Mouse (Mus musculus): Measurements from ENCODE around the gene Mylk3. TPM values are rescaled to one million over a fixed set of nuclear protein-coding genes. Genes with fewer than 3 reads are reported as not detected.

Mylk3 gene
- total RNA-seq, 2 experiments from 2014 or later: 2.2 to 2.4 TPM

DNA sequence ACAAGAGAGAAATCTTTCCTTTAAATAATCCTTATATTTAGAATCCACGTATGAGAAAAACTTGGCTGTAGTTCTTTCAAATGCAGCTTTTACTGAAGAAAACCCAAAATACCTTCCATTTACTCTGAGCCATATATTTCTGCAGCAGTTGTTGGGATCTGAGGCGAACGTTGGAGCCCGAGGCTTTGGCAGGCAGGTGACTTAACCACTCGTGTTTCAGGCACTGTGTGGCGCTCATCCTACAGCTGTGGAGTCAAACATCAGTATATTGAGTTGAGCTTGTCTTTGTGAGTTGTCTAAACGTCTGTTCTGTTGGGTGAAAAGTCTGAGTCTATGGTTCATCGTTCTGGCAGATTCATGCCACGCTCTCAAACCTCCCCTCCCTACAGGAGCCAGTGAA is 59.1 kb downstream of the Mylk3 start:
- no peak for DNase-seq (ENCODE audit: extremely low spot score in 1 of 2, low spot score in 1 of 2)

DNA sequence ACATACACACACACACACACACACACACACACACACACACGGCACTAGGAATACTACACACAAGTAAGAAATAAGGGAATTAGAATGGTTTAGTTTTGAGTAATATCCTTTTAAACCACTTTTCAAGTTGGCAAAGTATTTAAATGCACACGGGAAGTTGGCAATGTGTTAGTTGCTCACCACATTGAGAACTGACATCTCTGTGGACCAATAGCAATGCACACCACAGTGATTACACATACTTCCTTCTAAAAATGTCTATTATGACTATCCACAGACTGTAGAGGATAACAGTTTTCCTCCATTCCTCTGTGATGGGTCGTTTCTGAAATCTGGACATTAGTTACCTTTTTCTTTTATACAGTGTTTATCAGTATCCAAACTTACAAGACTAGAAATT is 63.1 kb downstream of the Mylk3 start:
- DNase-seq (ENCODE audit: extremely low spot score in 1 of 2, low spot score in 1 of 2): no peak

DNA sequence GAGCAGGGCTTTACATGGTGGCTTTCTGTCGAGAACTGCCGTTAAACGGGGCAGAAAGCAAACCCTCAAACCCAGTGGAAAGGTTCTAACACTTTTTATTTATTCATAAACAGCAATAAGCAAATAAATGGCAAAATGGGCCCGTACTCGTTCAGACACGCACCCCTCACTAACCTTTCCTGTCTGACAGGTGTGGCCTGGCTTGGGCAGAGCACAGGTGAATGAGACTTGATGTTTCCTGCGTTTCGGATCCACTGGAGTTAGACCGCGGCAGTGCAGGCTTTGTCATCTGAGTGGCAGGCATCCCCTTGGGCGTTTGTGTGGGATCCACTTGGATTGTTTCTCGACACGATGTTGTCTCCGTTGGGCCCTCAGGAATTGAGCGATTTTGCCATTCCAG is 64.2 kb downstream of the Mylk3 start:
- DNase-seq (ENCODE audit: extremely low spot score in 1 of 2, low spot score in 1 of 2): no peak

DNA sequence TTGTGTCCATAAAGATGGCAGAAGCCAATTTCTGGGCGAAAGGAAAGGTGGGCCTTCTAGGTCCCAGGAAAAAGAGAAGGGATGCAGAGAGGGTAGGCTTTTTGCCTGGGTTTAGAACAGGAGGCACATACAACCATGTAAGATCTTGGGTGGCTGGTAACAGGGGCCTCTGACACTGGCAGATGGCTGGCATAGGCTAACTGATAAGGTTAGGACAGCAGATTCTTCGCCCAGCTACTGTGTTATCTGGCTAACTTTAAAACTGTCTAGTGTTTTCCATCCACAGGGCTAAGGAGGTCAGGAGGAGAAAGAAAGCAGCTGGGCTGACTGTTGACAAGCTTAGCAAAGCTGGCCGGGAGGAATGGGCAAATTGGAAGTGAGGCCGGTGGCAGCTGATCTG is 67.6 kb downstream of the Mylk3 start:
- no peak for DNase-seq (ENCODE audit: extremely low spot score in 1 of 2, low spot score in 1 of 2)

DNA sequence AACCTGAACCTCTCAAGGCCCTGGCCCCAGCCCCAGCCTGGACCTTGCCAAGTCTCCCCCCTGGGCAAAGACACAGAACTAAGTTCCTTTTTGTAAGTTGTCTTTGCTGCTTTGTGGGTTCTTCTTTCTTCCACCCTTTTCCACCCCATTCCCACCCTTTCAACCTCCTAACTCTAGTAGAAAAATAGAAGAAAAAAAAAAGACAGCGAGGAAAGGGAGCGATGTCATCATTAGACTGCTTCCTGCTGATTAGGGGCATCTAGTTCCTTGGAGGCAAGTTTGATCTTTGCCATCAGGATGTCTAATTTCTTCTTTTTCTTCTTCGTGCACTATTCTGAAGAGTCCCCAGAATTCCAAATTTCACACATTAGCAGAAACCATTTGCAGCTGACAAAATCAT is 73.1 kb downstream of the Mylk3 start:
- DNase-seq (ENCODE audit: extremely low spot score in 1 of 2, low spot score in 1 of 2): no peak

DNA sequence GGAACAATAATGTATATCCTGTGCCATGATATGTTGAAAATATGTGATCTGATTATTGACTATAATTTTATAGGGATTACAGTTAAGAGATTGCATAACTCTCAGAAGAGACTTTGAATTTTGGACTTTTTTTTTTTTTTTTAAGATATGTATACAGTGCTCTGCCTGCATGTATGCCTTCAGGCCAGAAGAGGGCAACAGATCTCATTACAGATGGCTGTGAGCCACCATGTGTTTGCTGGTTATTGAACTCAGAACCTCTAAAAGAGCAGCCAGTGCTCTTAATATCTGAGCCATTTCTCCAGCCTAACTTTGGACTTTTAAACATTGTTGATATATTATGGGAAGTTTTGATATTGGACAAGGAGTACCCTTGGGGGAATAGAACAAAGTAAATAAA is 74.4 kb downstream of the Mylk3 start:
- DNase-seq (ENCODE audit: extremely low spot score in 1 of 2, low spot score in 1 of 2): no peak

DNA sequence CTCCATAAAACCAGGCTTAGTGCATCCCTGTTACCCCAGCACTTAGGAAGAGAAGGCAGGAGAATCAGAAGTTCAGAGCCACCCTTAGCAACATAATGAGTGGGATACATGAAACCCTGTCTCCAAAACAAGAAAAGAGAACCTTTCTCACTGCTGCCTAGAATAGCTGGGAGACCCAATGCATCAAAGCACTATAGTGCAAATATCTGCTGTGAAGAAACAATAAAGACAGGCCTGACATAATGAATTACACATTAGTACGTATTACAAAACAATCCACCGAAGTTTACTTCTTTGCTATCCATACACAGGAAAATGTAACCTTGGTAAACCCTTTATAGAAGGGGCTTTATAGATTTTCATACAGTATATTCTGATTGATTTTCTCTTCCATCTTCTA is 77.6 kb downstream of the Mylk3 start:
- DNase-seq (ENCODE audit: extremely low spot score in 1 of 2, low spot score in 1 of 2): no peak

DNA sequence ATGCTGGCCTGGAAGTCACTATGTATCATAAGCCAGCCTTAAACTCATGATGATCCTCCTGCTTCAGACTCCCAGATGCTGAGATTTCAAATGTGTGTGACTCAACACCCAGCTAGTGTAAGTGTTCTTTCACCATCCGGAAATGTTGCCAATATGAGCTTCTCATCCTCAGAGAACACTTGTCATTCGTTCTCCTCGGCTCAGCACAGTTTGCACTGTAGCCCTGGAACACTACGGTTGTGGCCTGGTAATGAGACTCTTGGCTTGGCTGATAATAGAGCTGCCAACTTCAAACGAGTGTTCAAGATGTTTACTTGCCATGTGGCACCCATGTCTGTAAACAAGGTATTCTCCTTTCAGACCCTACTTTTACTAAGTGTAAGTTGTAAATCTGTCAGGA is 82.6 kb downstream of the Mylk3 start:
- DNase-seq (ENCODE audit: extremely low spot score in 1 of 2, low spot score in 1 of 2): no peak

DNA sequence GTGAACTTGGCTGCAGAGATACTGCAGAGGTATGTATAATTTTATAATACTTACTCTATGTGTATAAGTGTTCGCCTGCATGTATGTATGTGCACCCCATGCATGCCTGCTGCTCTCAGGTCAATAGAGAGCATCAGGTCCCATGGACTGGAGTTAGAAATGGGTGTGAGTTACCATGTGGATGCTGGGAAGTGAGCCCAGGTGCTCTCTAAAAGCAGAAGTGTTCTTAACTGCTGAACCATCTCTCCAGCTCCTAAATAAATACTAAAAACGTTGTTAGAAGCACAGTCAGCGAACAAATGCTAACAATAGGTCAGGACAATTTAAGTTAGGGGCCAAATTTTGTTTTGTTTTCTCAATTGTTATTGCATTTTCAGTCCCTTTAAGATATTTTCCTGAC is 83.2 kb downstream of the Mylk3 start:
- DNase-seq (ENCODE audit: extremely low spot score in 1 of 2, low spot score in 1 of 2): no peak

DNA sequence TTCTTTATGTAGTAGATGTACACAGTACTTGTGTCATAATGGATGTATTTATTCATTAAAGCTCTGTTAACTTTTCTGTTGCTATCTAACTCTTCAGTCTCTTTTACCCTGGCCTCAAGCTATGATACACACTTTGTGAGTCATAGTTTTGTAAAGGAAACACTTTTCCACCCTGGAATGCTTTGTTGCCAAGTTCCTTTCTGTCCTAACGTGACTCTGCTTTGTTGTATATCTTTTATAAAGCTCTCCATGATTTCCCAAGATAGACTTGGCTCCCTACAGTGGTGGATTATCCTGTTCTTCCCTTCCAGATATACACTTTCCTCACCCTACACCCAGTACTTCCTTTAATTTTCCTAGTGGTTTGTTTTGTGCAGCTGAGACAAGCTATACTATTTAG is 84.2 kb downstream of the Mylk3 start:
- no peak for DNase-seq (ENCODE audit: extremely low spot score in 1 of 2, low spot score in 1 of 2)

DNA sequence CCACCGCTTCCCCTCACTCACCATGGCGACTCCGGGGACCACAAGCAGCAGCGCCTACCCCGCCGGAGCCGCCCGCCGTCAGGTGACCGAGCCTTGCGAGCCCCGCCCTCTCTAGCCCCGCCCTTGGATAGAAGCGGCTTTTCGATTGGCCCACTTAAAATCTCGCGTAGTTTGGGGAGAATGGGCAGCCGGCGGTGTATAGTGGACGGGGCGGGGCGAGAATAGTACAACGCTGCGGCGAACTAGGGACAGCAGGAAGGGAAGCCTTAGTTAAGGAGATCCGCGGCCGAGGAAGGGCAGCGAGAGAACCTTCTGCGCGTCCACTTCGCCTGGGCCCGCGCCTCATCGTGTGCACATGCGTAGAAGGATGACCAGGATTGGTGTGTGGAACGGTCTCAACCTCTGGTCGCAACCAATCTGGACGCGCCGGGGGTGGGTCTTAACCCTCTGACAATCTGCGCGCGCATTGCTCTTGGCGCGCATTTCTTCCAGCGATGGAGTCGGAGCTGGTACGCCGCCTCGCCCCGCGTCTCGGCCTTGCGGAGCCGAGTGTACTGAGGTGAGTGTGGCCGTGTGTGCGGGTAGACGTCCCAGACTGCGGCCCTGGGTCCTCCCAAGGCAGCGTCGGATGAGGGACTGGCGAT is 86.6 kb downstream of the Mylk3 start, which contains the start of the genes Orc6 and Vps35:
Orc6 (plus strand) TSS at position 199 of the 644 bp plus-strand sequence.
Vps35 (minus strand) TSS at position 369 of the 644 bp plus-strand sequence.
- peak; percentile 92 to 93 for DNase-seq (ENCODE audit: extremely low spot score in 1 of 2, low spot score in 1 of 2)

DNA sequence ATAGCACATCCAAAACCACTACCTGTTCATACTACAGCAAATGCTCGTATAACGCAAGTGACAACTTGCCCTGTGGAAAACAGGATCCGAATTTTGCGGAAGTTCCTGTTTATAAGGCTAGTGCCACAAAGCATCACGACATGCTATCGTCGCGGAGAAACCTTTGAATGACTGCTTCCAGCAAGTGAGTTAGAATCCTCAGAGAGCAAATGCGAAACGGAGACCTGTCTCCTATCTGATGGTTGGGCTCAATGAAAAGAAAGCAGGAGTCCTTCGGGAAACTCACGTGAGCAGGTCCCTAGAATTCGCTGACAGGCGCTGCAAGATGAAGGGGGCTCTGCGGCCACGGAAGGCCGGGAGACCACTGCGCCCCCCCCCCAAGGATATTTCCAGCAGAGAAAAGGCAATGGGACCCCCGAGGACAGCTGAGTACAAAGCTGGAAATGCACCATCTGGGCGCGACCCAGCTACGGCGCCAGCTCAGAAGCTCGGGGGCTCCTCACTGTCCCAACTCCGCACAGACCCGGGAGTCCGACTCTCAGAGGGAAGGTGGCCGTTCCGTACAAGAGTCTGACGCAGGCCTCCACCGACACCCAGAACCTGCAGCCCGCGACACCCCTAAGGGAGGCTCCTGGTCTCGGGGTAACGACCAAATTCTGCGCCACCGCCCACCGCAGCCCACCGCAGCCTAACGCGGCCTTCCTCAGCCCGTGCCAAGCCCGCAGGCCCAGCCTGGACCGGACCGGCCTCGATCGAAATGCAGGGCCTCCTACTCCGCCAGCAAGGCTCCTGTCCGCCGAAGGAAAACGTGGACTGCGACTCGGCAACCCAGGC is 87.3 kb downstream of the Mylk3 start:
- peak; percentile 4 to 10 for DNase-seq (ENCODE audit: extremely low spot score in 1 of 2, low spot score in 1 of 2)

DNA sequence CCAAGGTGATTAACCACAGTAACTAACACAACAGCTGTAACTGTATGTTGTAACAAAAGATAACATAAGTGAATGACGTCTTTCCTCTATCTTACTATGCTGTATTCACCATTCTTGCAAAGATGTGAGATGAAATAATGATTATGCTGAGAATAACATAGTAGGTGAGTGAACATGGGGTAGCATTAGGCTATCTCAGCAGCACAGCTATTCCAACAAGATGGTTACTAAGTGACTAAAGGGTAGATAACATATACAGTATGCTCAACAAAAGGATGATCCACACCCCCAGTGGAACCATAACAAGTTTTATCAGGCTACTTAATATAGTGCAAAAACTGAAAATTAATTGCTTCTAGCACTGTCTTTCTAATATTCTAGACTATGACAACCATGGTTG is 99.3 kb downstream of the Mylk3 start:
- DNase-seq (ENCODE audit: extremely low spot score in 1 of 2, low spot score in 1 of 2): no peak

Other genes with a start within 250 kb of the Mylk3 start
- not detected for gene Cks1brt, start 234.4 kb downstream of the Mylk3 start, total RNA-seq (2021)
- gene Olfr371, start 160.4 kb downstream of the Mylk3 start, total RNA-seq (2021): not detected
- gene Orc6, start 86.7 kb downstream of the Mylk3 start, total RNA-seq (2021): 10 to 100 TPM; 30.7 to 32.9 TPM
- 100 to 1,000 TPM; 127 to 138 TPM for gene Vps35, start 86.5 kb downstream of the Mylk3 start, total RNA-seq (2021)
- gene 4921524J17Rik, start 46.5 kb upstream of the Mylk3 start, total RNA-seq (2021): 10 to 100 TPM; 17.3 to 19.8 TPM
- 10 to 100 TPM; 61.8 to 80.8 TPM for gene Gpt2, start 106.2 kb upstream of the Mylk3 start, total RNA-seq (2021)
- 100 to 1,000 TPM; 194 to 202 TPM for gene Dnaja2, start 169.0 kb upstream of the Mylk3 start, total RNA-seq (2021)